Mouse (Mus musculus): ENCODE data around the gene Mipep. TPM values are rescaled to one million over a fixed set of nuclear protein-coding genes. Genes with fewer than 3 reads are reported as not detected.

The Mipep gene
- polyA plus RNA-seq, 1 experiment from 2014 or later: 21.2 TPM

DNA sequence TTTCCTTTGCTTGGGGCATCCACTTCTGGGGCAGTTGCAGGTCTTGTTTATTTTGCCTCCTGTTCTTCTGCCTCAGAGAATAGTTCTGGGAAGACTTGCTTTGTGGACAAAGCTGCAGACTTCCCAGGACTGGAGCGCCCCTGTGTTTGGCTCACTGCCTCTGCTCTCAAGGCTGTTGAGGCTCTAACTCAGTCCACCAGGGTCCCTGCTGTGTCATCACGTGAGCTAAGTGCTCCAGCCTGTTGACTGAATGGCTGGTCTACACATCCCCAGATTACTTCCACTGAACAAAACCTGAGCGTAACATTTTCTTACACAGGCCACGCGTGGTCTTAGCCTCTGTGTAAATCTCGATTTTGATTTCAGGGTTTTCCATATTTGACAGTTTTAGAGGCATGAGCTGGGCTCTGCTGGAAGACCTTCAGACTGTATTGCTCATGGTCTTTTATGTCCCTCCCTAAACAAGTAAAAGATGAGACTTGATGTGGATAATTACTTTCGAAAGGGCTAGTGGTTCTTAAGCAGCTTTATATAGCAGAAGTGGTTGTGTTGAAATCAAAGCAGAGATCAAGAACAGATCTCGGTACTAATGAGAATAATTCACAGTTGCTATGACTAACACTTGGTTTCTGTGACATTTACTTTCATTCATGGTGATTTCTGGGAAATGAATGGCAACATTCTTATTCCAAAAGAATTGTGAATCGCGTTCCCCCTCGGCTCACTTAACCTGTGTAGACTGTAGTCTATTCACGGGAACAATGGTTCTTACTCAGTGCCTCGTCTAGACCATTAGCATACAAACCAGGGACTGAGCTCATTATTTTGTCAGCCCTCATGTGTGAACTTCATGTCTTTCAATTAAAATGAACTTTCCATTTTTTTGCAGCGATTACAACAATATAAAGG, 31.2 kb upstream of the Mipep start:
- 54% methylated on average over 14 of the region's 14 CpGs for WGBS

DNA sequence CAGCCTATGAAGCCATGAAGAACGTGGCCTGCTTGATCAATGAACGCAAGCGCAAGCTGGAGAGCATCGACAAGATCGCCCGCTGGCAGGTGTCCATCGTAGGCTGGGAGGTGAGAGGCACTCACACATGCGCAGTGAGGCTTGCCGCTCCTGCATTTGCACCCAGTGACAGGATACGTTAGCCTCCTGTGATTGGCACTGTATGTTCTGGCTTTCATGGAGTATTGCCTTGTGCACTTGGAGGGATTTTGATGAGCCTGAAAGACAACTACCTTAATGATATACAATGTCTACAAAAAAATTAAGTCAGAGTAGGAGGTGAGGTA, 30.6 kb upstream of the Mipep start:
- 0 out of 2 replicates have a peak, but pooled peaks have one; percentile 14 for ATAC-seq (ENCODE audit: low FRiP score)
- no peak overlapping the region for H3K9ac ChIP-seq
- no peak overlapping the region for H3K4me3 ChIP-seq (replicated peaks; ENCODE audit: low read length)
- no peaks in the 10 kb centered on the region for H3K4me1 ChIP-seq (replicated peaks; ENCODE audit: control insufficient read depth, insufficient read depth, low read length)
- no peak for DNase-seq (ENCODE audit: low spot score)
- H3K27me3 ChIP-seq (ENCODE audit: control insufficient read depth, insufficient read depth, low read length): no peaks in the 10 kb centered on the region
- peaks cover 16% of the 10 kb centered on the region for H3K36me3 ChIP-seq (replicated peaks; ENCODE audit: control insufficient read depth, insufficient read depth)
- 66% methylated on average over 10 of the region's 10 CpGs for whole genome bisulfite sequencing
- no peak overlapping the region for H3K27ac ChIP-seq
- no peak overlapping the region for H3K4me2 ChIP-seq (replicated peaks)
- no peaks in the 10 kb centered on the region for H3K9me3 ChIP-seq (ENCODE audit: control insufficient read depth, low read length)

More for the DNA sequence above, 31.2 kb upstream of the Mipep start:
- H3K36me3 ChIP-seq (replicated peaks; ENCODE audit: control insufficient read depth, insufficient read depth): peaks cover 16% of the 10 kb centered on the region
- H3K9me3 ChIP-seq (ENCODE audit: control insufficient read depth, low read length): no peaks in the 10 kb centered on the region
- no peak for DNase-seq (ENCODE audit: low spot score)
- no peaks in the 10 kb centered on the region for H3K27me3 ChIP-seq (ENCODE audit: control insufficient read depth, insufficient read depth, low read length)
- ATAC-seq (ENCODE audit: low FRiP score): peak; percentile 64; the same call in 1 of the 2 replicates
- 0 out of 2 replicates have a peak overlapping the region, but pooled peaks have one; percentile 26 for H3K27ac ChIP-seq
- H3K4me3 ChIP-seq (replicated peaks; ENCODE audit: low read length): no peak overlapping the region
- no peak overlapping the region for H3K4me2 ChIP-seq (replicated peaks)
- no peaks in the 10 kb centered on the region for H3K4me1 ChIP-seq (replicated peaks; ENCODE audit: control insufficient read depth, insufficient read depth, low read length)
- H3K9ac ChIP-seq: no peak overlapping the region

DNA sequence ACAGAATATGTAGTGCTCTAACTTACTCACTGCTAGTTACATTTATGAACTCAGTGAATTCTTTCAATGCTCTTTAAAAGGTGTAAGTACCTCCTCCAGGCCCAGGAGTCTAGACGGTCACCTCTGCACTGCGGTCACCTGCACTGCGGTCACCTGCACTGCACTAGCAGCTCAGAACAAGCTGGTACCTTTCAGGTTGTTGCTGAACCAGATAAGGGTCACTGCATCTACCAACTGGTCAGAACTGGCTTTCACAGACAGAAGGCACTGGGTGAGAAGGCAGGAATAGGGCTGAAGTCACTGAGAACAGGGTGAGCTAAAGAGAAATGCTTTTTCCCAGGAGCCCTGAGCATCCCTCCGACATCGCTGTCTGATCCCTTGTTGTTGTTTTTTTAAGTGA, 29.7 kb upstream of the Mipep start:
- Histone ChIP-seq H3K9me3 (ENCODE audit: control insufficient read depth, low read length) (no peaks in the 10 kb centered on the region), H3K4me1 (replicated peaks; ENCODE audit: control insufficient read depth, insufficient read depth, low read length) (no peaks in the 10 kb centered on the region), H3K36me3 (replicated peaks; ENCODE audit: control insufficient read depth, insufficient read depth) (peaks cover 16% of the 10 kb centered on the region), H3K4me2 (replicated peaks) (no peak overlapping the region), H3K4me3 (replicated peaks; ENCODE audit: low read length) (no peak overlapping the region), H3K9ac (no peak overlapping the region), H3K27me3 (ENCODE audit: control insufficient read depth, insufficient read depth, low read length) (no peaks in the 10 kb centered on the region), H3K27ac (no peak overlapping the region)
- DNase-seq (ENCODE audit: low spot score) (no peak), ATAC-seq (ENCODE audit: low FRiP score) (no peak)
- WGBS: 94% methylated on average over 5 of the region's 5 CpGs

DNA sequence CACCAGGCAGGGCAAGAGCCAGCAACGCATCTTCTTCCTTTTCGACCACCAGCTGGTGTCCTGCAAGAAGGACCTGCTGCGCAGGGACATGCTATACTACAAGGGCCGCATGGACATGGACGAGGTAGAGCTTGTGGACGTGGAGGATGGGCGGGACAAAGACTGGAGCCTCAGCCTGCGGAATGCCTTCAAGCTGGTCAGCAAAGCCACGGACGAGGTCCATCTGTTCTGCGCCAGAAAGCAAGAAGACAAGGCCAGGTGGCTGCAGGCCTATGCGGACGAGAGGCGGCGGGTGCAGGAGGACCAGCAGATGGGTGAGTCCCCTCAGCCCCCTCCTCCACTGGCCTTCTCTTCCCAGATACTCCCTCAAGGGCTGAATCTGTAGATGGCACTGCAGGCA, 28.1 kb upstream of the Mipep start:
- Histone ChIP-seq H3K4me1 (replicated peaks; ENCODE audit: control insufficient read depth, insufficient read depth, low read length) (no peaks in the 10 kb centered on the region), H3K9me3 (ENCODE audit: control insufficient read depth, low read length) (no peaks in the 10 kb centered on the region), H3K27ac (no peak overlapping the region), H3K27me3 (ENCODE audit: control insufficient read depth, insufficient read depth, low read length) (no peaks in the 10 kb centered on the region), H3K9ac (no peak overlapping the region), H3K4me3 (replicated peaks; ENCODE audit: low read length) (no peak overlapping the region), H3K4me2 (replicated peaks) (no peak overlapping the region), H3K36me3 (replicated peaks; ENCODE audit: control insufficient read depth, insufficient read depth) (peaks cover 25% of the 10 kb centered on the region)
- ATAC-seq (ENCODE audit: low FRiP score) (no peak), DNase-seq (ENCODE audit: low spot score) (no peak)
- WGBS: 92% methylated on average over 15 of the region's 15 CpGs

- no peak for DNase-seq (ENCODE audit: low spot score)
- H3K27ac ChIP-seq: no peak overlapping the region
- H3K9me3 ChIP-seq (ENCODE audit: control insufficient read depth, low read length): no peaks in the 10 kb centered on the region
- H3K27me3 ChIP-seq (ENCODE audit: control insufficient read depth, insufficient read depth, low read length): no peaks in the 10 kb centered on the region
- no peak overlapping the region for H3K9ac ChIP-seq
- H3K4me3 ChIP-seq (replicated peaks; ENCODE audit: low read length): no peak overlapping the region
- no peak overlapping the region for H3K4me2 ChIP-seq (replicated peaks)
- 95% methylated on average over 8 of the region's 8 CpGs for WGBS
- H3K36me3 ChIP-seq (replicated peaks; ENCODE audit: control insufficient read depth, insufficient read depth): peaks cover 25% of the 10 kb centered on the region
- ATAC-seq (ENCODE audit: low FRiP score): no peak
- no peaks in the 10 kb centered on the region for H3K4me1 ChIP-seq (replicated peaks; ENCODE audit: control insufficient read depth, insufficient read depth, low read length)
These were observed 27.1 kb upstream of the Mipep start for GRCm38 (mm10) chr14:60757265-60757664.

GRCm38 (mm10) chr14:60757722-60758121, 26.7 kb upstream of the Mipep start:
- WGBS: 92% methylated on average over 7 of the region's 7 CpGs
- Histone ChIP-seq H3K27ac (no peak overlapping the region), H3K4me1 (replicated peaks; ENCODE audit: control insufficient read depth, insufficient read depth, low read length) (no peaks in the 10 kb centered on the region), H3K4me2 (replicated peaks) (no peak overlapping the region), H3K9me3 (ENCODE audit: control insufficient read depth, low read length) (no peaks in the 10 kb centered on the region), H3K4me3 (replicated peaks; ENCODE audit: low read length) (no peak overlapping the region), H3K27me3 (ENCODE audit: control insufficient read depth, insufficient read depth, low read length) (no peaks in the 10 kb centered on the region), H3K36me3 (replicated peaks; ENCODE audit: control insufficient read depth, insufficient read depth) (peaks cover 25% of the 10 kb centered on the region), H3K9ac (no peak overlapping the region)
- DNase-seq (ENCODE audit: low spot score): no peak
- ATAC-seq (ENCODE audit: low FRiP score): no peak

DNA sequence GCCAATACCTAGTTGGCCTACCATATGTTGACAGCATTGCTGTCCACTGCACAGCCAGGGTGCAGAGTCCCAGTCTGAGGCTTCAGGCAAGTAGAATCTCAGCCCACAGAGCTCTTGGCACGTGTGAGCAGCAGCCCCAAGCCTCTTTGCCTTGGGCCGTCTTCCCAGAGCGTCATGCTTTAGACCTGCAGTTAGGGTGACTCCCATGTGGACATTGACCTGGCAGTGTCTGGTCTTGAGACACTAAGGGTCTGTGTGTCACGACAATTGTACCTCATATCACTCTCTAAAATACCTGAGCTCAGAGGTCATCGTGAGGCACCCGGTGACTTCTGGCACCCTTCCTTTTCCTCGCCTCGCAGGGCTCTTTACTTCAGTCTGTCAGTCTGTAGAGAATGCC, 25.3 kb upstream of the Mipep start:
- 97% methylated on average over 8 of the region's 8 CpGs for WGBS

DNA sequence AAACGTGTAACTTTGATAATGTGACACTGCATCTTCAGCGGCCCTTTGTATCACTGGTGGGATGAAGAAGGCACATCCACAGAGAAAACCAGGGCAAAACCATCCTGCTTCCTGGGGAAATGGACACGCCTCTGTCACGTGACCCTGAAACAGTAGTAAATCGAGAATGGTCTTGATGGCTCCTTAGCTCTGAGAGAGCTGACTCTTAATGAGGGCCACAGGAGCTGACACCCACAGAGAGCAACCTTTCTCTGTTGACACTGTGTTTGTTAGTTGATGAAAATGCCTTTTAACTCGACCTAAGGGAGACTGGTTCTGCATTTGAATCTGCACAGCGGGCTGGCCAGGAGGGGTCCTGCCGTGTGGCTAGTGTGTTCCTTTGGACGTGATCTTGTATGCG, 22.6 kb upstream of the Mipep start:
- WGBS: 70% methylated on average over 10 of the region's 10 CpGs
- no peak overlapping the region for H3K4me3 ChIP-seq (replicated peaks; ENCODE audit: low read length)
- H3K4me2 ChIP-seq (replicated peaks): no peak overlapping the region
- H3K9ac ChIP-seq: no peak overlapping the region
- H3K9me3 ChIP-seq (ENCODE audit: control insufficient read depth, low read length): no peaks in the 10 kb centered on the region
- ATAC-seq (ENCODE audit: low FRiP score): no peak
- no peak for DNase-seq (ENCODE audit: low spot score)
- H3K4me1 ChIP-seq (replicated peaks; ENCODE audit: control insufficient read depth, insufficient read depth, low read length): no peaks in the 10 kb centered on the region; the same call in 1 of the 2 replicates
- H3K36me3 ChIP-seq (replicated peaks; ENCODE audit: control insufficient read depth, insufficient read depth): peaks cover 11% of the 10 kb centered on the region; the same call in 1 of the 2 replicates
- H3K27ac ChIP-seq: no peak overlapping the region
- no peaks in the 10 kb centered on the region for H3K27me3 ChIP-seq (ENCODE audit: control insufficient read depth, insufficient read depth, low read length)

More for the DNA sequence above, 25.3 kb upstream of the Mipep start:
- DNase-seq (ENCODE audit: low spot score): no peak
- Histone ChIP-seq H3K27me3 (ENCODE audit: control insufficient read depth, insufficient read depth, low read length) (no peaks in the 10 kb centered on the region), H3K36me3 (replicated peaks; ENCODE audit: control insufficient read depth, insufficient read depth) (peaks cover 25% of the 10 kb centered on the region), H3K4me1 (replicated peaks; ENCODE audit: control insufficient read depth, insufficient read depth, low read length) (no peaks in the 10 kb centered on the region), H3K9me3 (ENCODE audit: control insufficient read depth, low read length) (no peaks in the 10 kb centered on the region), H3K27ac (no peak overlapping the region), H3K4me3 (replicated peaks; ENCODE audit: low read length) (no peak overlapping the region), H3K9ac (no peak overlapping the region), H3K4me2 (replicated peaks) (no peak overlapping the region)
- ATAC-seq (ENCODE audit: low FRiP score): no peak

DNA sequence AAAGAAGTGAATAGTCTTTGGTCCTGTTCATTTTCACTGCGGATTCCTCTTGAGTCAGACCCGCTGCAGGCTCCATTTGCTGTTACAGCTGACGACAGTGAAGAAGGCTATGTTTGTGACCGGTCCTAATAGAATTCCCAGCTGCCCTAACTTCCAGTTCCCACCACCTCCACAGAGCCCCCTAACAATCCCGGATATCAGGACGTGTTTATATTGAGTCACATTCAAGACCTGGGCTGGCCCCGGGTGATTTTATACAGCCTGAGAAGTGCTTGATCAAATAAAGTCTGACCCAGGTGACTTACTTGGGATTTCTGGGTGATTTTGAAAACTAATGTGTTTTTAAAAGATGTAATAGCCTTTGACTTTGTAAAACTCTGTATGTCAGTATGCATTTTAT, 21.6 kb upstream of the Mipep start:
- Histone ChIP-seq H3K9ac (no peak overlapping the region), H3K36me3 (replicated peaks; ENCODE audit: control insufficient read depth, insufficient read depth) (peaks cover 9% of the 10 kb centered on the region; the same call in 1 of the 2 replicates), H3K4me3 (replicated peaks; ENCODE audit: low read length) (no peak overlapping the region), H3K4me2 (replicated peaks) (no peak overlapping the region), H3K27me3 (ENCODE audit: control insufficient read depth, insufficient read depth, low read length) (no peaks in the 10 kb centered on the region), H3K9me3 (ENCODE audit: control insufficient read depth, low read length) (no peaks in the 10 kb centered on the region), H3K4me1 (replicated peaks; ENCODE audit: control insufficient read depth, insufficient read depth, low read length) (no peaks in the 10 kb centered on the region; the same call in 1 of the 2 replicates), H3K27ac (no peak overlapping the region)
- DNase-seq (ENCODE audit: low spot score) (no peak), ATAC-seq (ENCODE audit: low FRiP score) (no peak)
- WGBS: 76% methylated on average over 7 of the region's 7 CpGs

Data from hindbrain, embryonic 14.5 days (tissue).